Mouse (Mus musculus): ENCODE results near the gene Tbc1d1.
"Not testable (repeated sequence)": the region's sequence is repeated elsewhere in the genome, so short reads cannot be mapped to it uniquely, and the experiment has no call there.

Tbc1d1 gene

DNA sequence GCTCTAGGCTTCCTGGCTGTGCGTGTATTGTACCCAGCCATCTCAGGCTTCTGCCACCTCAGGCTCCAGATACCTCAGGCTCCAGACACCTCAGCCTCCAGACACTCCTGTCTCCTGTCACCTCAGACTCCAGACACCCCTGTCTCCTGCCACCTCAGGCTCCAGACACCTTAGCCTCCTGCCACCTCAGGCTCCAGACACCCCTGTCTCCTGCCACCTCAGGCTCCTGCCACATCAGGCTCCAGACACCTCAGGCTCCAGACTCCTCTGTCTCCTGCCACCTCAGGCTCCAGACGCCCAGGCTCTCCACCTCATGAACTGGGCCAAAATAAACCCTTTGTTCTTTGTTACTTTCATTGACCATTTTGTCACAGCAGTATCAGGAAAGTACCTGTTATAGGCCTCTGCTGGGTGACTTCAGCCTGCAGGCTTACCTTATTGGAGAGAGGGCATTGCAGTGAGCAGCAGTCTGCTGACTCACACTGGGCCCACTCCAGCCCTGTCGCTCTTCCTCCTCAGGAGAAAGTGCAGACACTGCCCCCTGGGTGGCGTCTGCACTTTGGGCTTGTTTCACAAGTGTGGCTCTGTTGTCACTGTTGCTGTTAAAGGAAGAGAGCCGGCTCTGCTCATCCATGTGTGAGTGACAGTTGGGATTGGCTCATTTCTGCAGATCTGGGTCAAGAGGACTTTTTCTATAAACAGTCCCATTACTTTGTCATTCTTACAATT, 188.0 kb downstream of the Tbc1d1 start:
- intact Hi-C loops (cut with DNase I) = no loop called here

- intact Hi-C loops (cut with DNase I) = no loop called here
Measured at GRCm38 (mm10) chr5:64345181-64345735, 189.2 kb downstream of the Tbc1d1 start.

DNA sequence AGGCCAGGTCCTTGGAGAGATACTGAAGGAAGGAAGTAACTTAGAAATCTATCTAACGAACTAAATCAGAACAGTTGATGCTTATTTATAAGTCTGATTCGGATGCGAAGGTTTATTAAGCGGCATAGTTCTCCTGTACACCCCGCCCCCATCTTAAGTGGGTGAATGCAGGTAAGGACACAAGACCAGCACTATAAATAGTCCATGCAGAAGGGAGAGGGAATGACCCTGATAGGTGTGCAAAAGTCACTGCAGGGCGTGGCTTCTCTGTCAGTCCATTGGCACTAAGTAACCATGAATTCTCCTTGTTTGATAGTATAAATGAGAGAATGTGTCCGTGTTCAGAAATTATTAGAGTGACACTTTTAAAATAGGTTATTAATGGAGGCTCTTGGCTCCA, 189.7 kb downstream of the Tbc1d1 start:
- intact Hi-C loops (cut with DNase I) = no loop called here

GRCm38 (mm10) chr5:64346343-64346885, 190.3 kb downstream of the Tbc1d1 start:
- intact Hi-C loops (cut with DNase I) = no loop called here

DNA sequence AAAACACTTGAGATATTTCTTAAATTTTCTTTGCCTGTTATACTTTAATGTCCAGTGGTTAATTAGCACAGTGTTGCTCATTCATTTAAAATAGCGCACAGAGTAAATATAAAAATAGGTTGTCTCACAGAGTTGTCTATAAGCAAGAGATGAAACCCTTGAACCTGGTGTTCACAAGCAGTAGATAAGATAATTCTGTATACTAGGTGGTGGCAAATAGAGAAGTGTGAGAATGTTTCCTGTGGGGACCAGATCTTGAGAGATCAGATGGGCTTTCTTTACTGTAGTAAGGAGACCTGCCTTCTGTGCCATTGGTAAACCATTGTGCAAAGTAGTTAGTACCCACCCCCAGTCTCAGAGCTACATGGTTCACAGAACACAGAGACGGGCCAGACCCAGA, 192.1 kb downstream of the Tbc1d1 start:
- intact Hi-C loops (cut with DNase I) = no loop called here

DNA sequence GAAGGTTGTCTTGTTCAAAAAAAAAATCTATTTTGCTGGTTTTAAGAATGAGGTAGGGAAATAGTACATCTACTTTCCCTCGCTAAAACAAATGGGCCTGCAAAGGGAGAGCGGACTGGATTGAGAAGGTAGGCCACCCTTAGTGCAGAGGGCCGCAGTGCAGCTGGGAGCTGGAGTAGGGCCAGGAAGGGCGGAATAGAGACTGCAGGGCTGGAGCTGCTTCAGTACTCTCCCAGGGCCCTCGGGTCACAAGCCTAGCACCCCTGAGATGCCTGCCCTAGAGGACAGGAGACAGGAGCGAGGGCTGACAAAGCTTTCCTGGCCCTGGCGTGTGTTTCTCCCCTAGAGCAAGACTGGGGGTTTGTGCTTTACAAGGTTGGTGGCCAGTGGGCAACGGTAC, 192.7 kb downstream of the Tbc1d1 start:
- intact Hi-C loops (cut with DNase I) = no loop called here

DNA sequence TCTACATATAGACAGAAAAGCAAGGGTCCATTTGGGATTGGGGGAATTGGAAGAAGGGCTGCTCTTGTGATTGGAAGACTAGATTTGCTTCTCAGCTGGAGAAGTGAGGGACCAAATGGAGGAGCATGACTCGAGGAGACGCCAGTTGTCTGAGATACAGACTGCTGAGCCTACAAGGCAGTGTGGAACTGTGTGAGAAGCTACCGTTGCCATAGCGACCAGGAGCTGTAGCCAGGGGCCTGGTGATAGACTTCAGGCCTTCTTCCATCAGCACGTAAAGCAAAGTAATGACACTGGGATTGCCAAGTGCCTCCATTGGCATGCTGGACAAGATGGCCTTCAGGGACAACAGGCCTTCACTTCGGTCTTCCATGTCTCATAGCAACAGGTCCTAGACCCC, 195.9 kb downstream of the Tbc1d1 start:
- intact Hi-C loops (cut with DNase I) = no loop called here

GRCm38 (mm10) chr5:64358639-64359584, 202.8 kb downstream of the Tbc1d1 start:
- intact Hi-C loops (cut with DNase I) = loop anchor here (5.0 kb wide), 1 partner anchor 57 kb away; no protein-coding TSS in a partner anchor

- intact Hi-C loops (cut with DNase I) = no loop called here
Measured at GRCm38 (mm10) chr5:64360147-64360875, 204.2 kb downstream of the Tbc1d1 start.

DNA sequence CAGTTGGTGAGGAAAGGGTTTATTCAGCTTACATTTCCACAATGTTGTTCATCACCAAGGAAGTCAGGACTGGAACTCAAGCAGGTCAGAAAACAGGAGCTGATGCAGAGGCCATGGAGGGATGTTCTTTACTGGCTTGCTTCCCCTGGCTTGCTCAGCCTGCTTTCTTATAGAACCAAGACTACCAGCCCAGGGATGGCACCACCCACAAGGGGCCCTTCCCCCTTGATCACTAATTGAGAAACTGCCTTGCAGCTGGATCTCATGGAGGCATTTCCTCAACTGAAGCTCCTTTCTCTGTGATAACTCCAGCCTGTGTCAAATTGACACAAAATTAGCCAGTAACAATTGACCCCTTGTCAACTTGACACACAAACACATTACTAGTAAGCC, 204.8 kb downstream of the Tbc1d1 start:
- intact Hi-C loops (cut with DNase I) = not testable (repeated sequence)

- intact Hi-C loops (cut with DNase I) = no loop called here
Measured at GRCm38 (mm10) chr5:64363859-64364406, 207.8 kb downstream of the Tbc1d1 start.

DNA sequence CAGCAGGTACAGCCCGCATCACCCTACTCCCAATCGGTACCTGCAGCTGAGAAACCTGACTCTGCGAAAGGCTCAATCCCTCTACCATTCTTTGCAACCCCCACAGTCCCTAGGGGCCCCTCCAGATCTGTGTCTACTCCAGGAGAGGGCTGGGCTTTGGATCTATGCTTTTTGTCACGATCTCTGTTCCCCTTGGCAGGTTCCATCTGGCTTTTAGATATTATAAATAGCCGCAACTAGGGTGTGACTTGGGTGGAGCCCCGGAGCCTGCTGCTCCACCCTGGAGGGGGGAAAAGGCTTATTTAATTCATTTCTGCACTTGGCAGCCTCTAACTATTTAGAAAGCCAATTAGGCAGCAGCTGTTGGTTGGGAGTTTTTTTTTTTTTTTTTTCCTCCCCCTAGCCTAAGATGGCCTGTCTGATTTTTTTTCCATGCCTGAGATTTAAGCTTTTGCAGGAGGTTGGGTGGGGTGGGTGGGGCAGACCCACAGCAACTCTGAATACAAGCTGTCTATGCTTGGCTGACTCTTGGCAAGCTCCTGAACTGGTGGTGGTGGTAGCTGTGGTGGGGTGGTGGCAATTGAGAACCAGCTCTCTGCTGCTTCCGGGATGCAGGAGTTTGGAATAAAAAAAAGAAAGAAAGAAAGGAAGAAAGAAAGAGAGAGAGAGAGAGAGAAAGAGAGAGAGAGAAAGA, 208.5 kb downstream of the Tbc1d1 start:
- intact Hi-C loops (cut with DNase I) = no loop called here

GRCm38 (mm10) chr5:64365187-64366066, 209.3 kb downstream of the Tbc1d1 start:
- intact Hi-C loops (cut with DNase I) = no loop called here

GRCm38 (mm10) chr5:64366113-64366512, 210.0 kb downstream of the Tbc1d1 start:
- intact Hi-C loops (cut with DNase I) = no loop called here

DNA sequence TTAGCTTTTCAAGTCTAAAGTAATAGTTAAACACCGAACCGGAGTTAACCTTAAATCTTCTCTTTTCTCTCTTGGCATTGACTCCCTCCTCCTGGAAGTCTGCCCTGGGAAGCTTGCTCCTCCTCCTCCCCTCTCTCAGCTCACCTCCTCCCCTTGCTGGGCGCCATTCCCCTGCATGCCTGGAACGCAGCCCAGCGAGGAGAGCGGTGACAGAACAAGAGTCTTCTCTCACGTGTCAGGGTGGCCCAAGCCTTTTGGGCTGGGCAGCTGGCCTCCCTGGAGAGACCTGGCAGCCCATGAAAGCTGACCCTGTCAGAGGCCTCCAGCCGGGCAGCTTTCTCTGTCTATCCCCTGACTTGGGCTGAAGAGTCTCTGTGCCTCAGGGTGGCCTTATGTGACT, 211.3 kb downstream of the Tbc1d1 start:
- intact Hi-C loops (cut with DNase I) = no loop called here

GRCm38 (mm10) chr5:64371331-64371831, 215.3 kb downstream of the Tbc1d1 start:
- intact Hi-C loops (cut with DNase I) = no loop called here

- intact Hi-C loops (cut with DNase I) = no loop called here
Measured at GRCm38 (mm10) chr5:64372292-64372961, 216.3 kb downstream of the Tbc1d1 start.

GRCm38 (mm10) chr5:64373695-64374094, 217.6 kb downstream of the Tbc1d1 start:
- intact Hi-C loops (cut with DNase I) = no loop called here
